Mouse (Mus musculus) right cerebral cortex, postnatal 14 days (tissue): Measurements from ENCODE around the gene Fgfr2.
A peak's percentile ranks its signal among the peaks of the same experiment; 100 is the strongest.

Source experiments
- DNase-seq: peaks from one replicate; pipeline ENCODE4 v3.0.0; 2022

Gene Fgfr2

GRCm38 (mm10) chr7:132812619-132813415 lies 310.3 kb downstream of the Fgfr2 start:
- peak; percentile 46 for DNase-seq

GRCm38 (mm10) chr7:132811716-132812618 lies 311.2 kb downstream of the Fgfr2 start:
- DNase-seq = no peak

- DNase-seq = peak; percentile 92
Observed at GRCm38 (mm10) chr7:132810879-132811278, 312.3 kb downstream of the Fgfr2 start.

GRCm38 (mm10) chr7:132810368-132810767 lies 312.8 kb downstream of the Fgfr2 start:
- peak; percentile 46 for DNase-seq

GRCm38 (mm10) chr7:132809721-132810120 lies 313.4 kb downstream of the Fgfr2 start:
- DNase-seq = no peak

- DNase-seq = no peak
Observed at GRCm38 (mm10) chr7:132808841-132809682, 314.1 kb downstream of the Fgfr2 start.

- DNase-seq = no peak
Observed at GRCm38 (mm10) chr7:132808051-132808796, 314.9 kb downstream of the Fgfr2 start.

- DNase-seq = no peak
Observed at GRCm38 (mm10) chr7:132806926-132807857, 316.0 kb downstream of the Fgfr2 start.

- DNase-seq = no peak
Observed at GRCm38 (mm10) chr7:132806286-132806685, 316.9 kb downstream of the Fgfr2 start.

GRCm38 (mm10) chr7:132804951-132805350 lies 318.2 kb downstream of the Fgfr2 start:
- DNase-seq = no peak

GRCm38 (mm10) chr7:132804461-132804860 lies 318.7 kb downstream of the Fgfr2 start:
- DNase-seq = no peak

GRCm38 (mm10) chr7:132803962-132804361 lies 319.2 kb downstream of the Fgfr2 start:
- no peak for DNase-seq

- DNase-seq = no peak
Observed at GRCm38 (mm10) chr7:132803336-132803735, 319.8 kb downstream of the Fgfr2 start.

GRCm38 (mm10) chr7:132802691-132803090 lies 320.5 kb downstream of the Fgfr2 start:
- DNase-seq = no peak

- DNase-seq = no peak
Observed at GRCm38 (mm10) chr7:132802066-132802465, 321.1 kb downstream of the Fgfr2 start.

- no peak for DNase-seq
Observed at GRCm38 (mm10) chr7:132801509-132801908, 321.6 kb downstream of the Fgfr2 start.

GRCm38 (mm10) chr7:132800868-132801267 lies 322.3 kb downstream of the Fgfr2 start:
- DNase-seq = no peak

- no peak for DNase-seq
Observed at GRCm38 (mm10) chr7:132799119-132800016, 323.8 kb downstream of the Fgfr2 start.

- no peak for DNase-seq
Observed at GRCm38 (mm10) chr7:132795141-132795540, 328.0 kb downstream of the Fgfr2 start.

GRCm38 (mm10) chr7:132793467-132793866 lies 329.7 kb downstream of the Fgfr2 start:
- no peak for DNase-seq
